Mouse (Mus musculus) lung, postnatal 0 days (tissue): ENCODE results near the gene Nedd9.

Experiments
- CTCF ChIP-seq: IDR thresholded peaks from 2 replicates; pipeline ENCODE4 v1.5.1; 2016; ENCODE audit warnings: antibody characterized with exemption, mild to moderate bottlenecking
- EP300 ChIP-seq: IDR thresholded peaks from 2 replicates; pipeline ENCODE4 v1.6.1; 2016; ENCODE audit warnings: antibody characterized with exemption, mild to moderate bottlenecking, control low read depth

DNA sequence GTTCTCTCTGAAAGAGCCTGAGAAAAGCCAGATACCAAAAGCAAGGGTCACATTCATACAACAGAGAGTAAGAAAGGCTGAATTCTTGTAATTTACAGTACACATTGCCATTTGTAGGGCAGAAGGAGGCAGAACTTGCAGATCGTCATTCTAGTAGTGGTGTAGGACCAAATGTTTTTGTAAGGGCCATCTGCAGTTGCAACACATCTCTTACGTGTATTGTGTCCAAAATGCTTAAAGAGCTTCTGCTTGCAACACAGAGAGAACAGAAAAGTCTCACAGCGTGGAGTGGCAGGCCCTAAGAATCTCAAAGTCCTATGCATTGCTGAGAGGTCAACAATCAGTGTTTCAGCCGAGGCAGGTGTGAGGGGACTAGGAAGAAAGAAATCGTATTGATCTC is 18.9 kb downstream of the Nedd9 start:
- no peak for TF ChIP-seq CTCF
- peak; percentile 86 for TF ChIP-seq EP300
